Mouse (Mus musculus): ENCODE data around the gene Pxn. TPM values are rescaled to one million over a fixed set of nuclear protein-coding genes. Genes with fewer than 3 reads are reported as not detected.

Gene Pxn
- polyA plus RNA-seq, 1 experiment from 2014 or later, result 15.2 TPM

DNA sequence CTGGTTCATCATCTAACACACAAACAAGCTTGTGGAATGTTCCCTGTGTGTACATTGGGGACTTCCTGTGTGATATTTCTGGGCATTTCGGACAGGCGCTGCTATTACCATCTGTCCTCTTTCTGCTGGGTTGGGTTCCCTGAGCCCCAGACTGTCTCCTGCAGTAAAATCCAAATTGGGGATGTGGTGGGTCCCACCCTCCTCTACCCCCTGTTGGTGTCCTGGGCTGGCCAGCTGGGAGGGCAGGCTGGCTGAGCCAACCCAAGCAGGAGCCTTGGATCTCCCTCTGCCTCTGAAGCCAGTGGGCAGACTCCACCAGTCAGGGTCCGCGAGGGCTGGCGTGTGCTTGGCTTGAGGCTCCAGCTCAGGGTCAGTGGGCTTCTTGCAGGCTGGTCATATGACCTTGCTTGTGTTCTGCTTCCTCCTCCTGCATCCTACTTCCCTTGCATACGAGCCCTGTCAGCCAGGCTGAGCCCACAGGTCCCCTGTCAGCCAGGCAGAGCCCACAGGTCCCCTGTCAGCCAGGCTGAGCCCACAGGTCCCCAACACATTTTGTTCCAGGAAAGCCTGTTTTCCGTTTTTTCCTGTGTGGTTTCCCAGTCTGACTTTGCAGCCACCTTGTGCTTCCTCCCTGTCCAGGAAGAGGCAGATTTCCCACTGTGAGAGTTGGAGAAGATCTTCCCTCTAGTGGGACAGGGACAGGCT is 23.4 kb downstream of the Pxn start:
- H3K9ac ChIP-seq, result peak overlapping the region; percentile 23; the same call in 1 of the 2 replicates
- peaks cover 89% of the 10 kb centered on the region for H3K4me1 ChIP-seq (replicated peaks)
- H3K4me3 ChIP-seq (replicated peaks), result no peak overlapping the region; the same call in 1 of the 2 replicates
- WGBS (ENCODE audit: insufficient replicate concordance), result 36% methylated on average over 7 of the region's 7 CpGs
- H3K27ac ChIP-seq (replicated peaks), result peak overlapping the region; percentile 82
- no peaks in the 10 kb centered on the region for H3K36me3 ChIP-seq (replicated peaks)
- H3K27me3 ChIP-seq, result no peaks in the 10 kb centered on the region
- ATAC-seq (ENCODE audit: insufficient read depth), result no peak
- no peaks in the 10 kb centered on the region for H3K9me3 ChIP-seq (replicated peaks)
- peak overlapping the region; percentile 45 for H3K4me2 ChIP-seq

DNA sequence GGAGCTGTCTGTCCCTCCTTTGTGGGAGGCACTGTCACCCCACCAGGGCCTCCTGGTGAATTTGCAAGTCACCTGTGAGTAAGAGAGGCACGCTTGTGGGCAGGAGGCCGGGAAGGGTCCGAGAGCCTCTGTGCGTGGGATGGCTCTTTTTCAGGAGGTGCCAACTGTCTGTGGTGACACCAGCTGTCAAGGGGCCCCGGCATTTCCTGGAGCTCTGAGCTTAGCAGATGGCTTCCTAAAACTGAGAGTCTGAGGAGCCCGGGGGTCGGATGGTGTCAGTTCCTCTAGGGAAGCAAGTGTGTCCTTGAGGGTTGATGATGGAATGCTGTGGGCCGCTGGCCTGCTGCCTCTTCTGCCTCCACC is 24.0 kb downstream of the Pxn start:
- Histone ChIP-seq H3K27ac (replicated peaks) (peak overlapping the region; percentile 82), H3K4me1 (replicated peaks) (peaks cover 89% of the 10 kb centered on the region), H3K9ac (peak overlapping the region; percentile 23; the same call in 1 of the 2 replicates), H3K4me2 (peak overlapping the region; percentile 45), H3K4me3 (replicated peaks) (no peak overlapping the region; the same call in 1 of the 2 replicates), H3K27me3 (peaks cover 3% of the 10 kb centered on the region; the same call in 1 of the 2 replicates), H3K36me3 (replicated peaks) (no peaks in the 10 kb centered on the region), H3K9me3 (replicated peaks) (no peaks in the 10 kb centered on the region)
- 10% methylated on average over 8 of the region's 8 CpGs for WGBS (ENCODE audit: insufficient replicate concordance)
- ATAC-seq (ENCODE audit: insufficient read depth), result no peak

DNA sequence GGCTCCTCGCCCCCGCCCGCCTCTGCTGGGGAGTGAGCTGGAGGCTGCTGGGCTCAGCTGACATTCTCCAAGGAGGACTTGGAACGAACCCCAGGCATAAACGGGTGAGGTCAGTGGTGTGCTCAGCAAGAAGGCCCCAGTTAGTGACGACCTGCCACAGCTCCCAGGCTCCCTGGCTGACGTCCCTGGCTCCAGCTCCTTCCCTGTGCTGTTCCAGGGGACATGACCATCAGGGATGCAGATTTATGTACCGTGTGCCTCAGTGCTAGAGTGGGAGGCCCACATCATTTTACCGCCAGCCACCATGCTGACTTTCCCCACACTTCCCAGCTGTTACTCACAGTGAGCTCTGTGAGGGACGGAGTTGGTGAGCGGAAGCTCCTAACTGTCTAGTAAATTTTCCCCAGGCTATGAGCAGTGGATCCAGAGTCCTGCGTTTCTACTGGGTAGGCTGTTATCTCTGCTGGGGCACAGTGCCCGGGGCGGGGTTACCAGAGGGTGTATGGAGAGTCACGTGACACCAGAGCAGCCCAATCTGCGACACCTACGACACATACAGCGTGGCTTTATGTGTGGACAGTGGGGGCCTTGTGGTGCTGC is 25.3 kb downstream of the Pxn start:
- peak overlapping the region; percentile 40 for H3K4me3 ChIP-seq (replicated peaks)
- H3K9me3 ChIP-seq (replicated peaks), result no peaks in the 10 kb centered on the region
- H3K27ac ChIP-seq (replicated peaks), result peak overlapping the region; percentile 82
- H3K36me3 ChIP-seq (replicated peaks), result no peaks in the 10 kb centered on the region
- H3K4me1 ChIP-seq (replicated peaks), result peaks cover 90% of the 10 kb centered on the region
- peak overlapping the region; percentile 76 for H3K4me2 ChIP-seq
- WGBS (ENCODE audit: insufficient replicate concordance), result 17% methylated on average over 18 of the region's 18 CpGs
- peak; percentile 82 for ATAC-seq (ENCODE audit: insufficient read depth)
- peak overlapping the region; percentile 62; the same call in 1 of the 2 replicates for H3K9ac ChIP-seq
- peaks cover 3% of the 10 kb centered on the region; the same call in 1 of the 2 replicates for H3K27me3 ChIP-seq

DNA sequence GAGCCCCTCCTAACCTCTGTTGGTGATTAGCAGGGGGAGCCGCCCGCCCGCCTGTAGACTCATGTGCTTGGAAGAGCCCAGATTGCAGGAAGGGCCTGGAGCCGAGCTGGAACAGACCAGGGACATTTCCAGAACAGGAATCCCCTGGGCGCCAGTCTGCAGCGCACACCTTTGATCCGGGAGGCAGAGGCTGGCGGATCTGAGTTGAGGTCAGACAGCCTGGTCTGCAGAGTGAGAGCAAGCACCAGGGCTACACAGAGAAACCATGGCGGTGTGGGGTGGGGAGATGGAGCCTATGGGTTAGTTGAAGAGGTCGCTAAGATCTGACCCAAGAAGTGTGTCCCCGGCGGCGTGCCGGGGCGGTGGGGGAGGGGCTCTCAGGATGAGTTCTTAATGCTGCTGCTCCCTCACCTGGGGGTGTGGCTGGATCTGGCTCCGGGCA is 27.8 kb downstream of the Pxn start:
- Histone ChIP-seq H3K27me3 (peaks cover 3% of the 10 kb centered on the region; the same call in 1 of the 2 replicates), H3K4me1 (replicated peaks) (peaks cover 91% of the 10 kb centered on the region), H3K4me3 (replicated peaks) (peak overlapping the region; percentile 10; the same call in 1 of the 2 replicates), H3K9me3 (replicated peaks) (no peaks in the 10 kb centered on the region), H3K27ac (replicated peaks) (peak overlapping the region; percentile 61), H3K36me3 (replicated peaks) (no peaks in the 10 kb centered on the region), H3K9ac (no peak overlapping the region), H3K4me2 (peak overlapping the region; percentile 43)
- no peak for ATAC-seq (ENCODE audit: insufficient read depth)
- 13% methylated on average over 16 of the region's 16 CpGs for WGBS (ENCODE audit: insufficient replicate concordance)

DNA sequence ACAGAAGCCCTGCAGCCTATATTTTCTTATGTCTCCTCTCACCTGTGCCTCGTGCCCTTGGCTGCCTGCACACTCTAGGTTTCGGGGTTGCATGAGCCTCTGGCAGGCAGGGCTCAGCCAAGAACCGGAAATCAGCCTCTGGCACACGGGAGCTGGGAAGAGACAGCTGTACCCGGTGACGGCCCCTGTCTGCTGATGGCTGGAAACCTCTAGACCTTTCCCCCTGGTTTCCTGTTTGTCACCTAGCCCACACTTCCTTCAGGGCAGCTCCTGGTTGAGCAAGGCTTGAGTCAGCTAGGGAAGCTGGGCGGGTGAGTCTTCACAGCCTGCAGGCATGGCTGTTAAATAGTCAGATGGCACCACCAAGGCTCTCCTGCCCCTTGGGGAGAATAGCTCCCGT is 28.4 kb downstream of the Pxn start:
- peak overlapping the region; percentile 10; the same call in 1 of the 2 replicates for H3K4me3 ChIP-seq (replicated peaks)

DNA sequence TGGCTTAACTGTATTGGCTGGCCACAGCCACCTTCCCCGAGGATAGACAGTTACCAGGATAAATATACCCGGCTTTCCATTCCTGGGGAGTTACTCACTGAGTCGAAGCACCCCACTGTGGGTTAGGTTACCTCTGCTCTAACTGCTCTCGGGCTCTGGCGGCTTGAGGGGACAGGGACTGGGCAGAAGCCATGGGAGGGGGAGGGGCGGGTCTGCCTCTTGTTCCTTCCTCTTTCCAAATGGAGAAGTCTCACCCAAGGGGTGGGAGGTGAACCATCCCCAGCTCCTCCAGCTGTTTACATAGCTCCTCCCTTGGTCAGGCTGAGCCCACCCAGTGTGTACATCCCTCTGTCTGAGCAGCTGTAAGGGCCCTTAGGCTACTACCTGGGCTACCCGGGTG is 29.2 kb downstream of the Pxn start:
- Histone ChIP-seq H3K36me3 (replicated peaks) (no peaks in the 10 kb centered on the region), H3K9me3 (replicated peaks) (no peaks in the 10 kb centered on the region), H3K27ac (replicated peaks) (peak overlapping the region; percentile 66), H3K4me2 (peak overlapping the region; percentile 43), H3K9ac (no peak overlapping the region), H3K4me3 (replicated peaks) (no peak overlapping the region; the same call in 1 of the 2 replicates), H3K4me1 (replicated peaks) (peaks cover 83% of the 10 kb centered on the region), H3K27me3 (peaks cover 3% of the 10 kb centered on the region; the same call in 1 of the 2 replicates)
- WGBS (ENCODE audit: insufficient replicate concordance), result 16% methylated on average over 7 of the region's 7 CpGs
- no peak for ATAC-seq (ENCODE audit: insufficient read depth)

More for the DNA sequence above, 28.4 kb downstream of the Pxn start:
- H3K4me1 ChIP-seq (replicated peaks), result peaks cover 91% of the 10 kb centered on the region
- ATAC-seq (ENCODE audit: insufficient read depth), result no peak
- peaks cover 3% of the 10 kb centered on the region; the same call in 1 of the 2 replicates for H3K27me3 ChIP-seq
- H3K36me3 ChIP-seq (replicated peaks), result no peaks in the 10 kb centered on the region
- H3K9me3 ChIP-seq (replicated peaks), result no peaks in the 10 kb centered on the region
- no peak overlapping the region for H3K9ac ChIP-seq
- H3K4me2 ChIP-seq, result peak overlapping the region; percentile 43
- peak overlapping the region; percentile 66 for H3K27ac ChIP-seq (replicated peaks)
- 16% methylated on average over 8 of the region's 8 CpGs for WGBS (ENCODE audit: insufficient replicate concordance)

DNA sequence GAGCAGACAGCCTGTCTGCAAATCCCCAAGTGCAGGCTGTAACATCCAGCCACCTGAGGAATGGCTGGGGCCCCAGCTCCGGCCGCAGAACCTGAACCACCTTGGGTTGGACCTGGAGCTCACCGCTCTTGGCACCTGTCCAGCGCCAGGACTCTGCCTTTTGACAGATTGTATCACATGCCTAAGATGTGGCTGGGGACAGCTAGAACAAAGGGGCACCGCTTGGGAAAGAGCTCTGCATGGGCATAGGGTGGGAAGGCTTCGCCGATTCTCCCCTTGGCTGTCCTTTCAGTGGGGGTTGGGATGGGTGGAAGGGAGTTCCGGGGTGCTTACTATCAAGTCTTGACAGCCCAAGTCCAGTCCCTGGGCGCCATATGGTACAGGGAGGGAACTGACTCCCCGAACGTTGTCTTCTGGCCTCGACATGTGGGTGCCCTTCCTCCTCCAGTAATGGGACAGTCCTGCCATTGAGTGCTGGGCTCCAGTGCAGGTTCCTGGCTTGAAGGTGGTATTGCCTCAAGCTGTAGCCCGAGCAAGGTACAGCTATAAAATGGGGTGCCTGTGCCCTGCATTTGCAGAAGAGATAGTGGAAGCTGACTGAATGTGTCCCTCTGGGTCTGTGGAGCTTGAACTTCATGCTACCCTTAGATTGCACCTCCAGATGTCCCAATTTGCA is 31.7 kb downstream of the Pxn start:
- H3K27ac ChIP-seq (replicated peaks), result 0 out of 2 replicates have a peak overlapping the region, but pooled peaks have one; percentile 33
- H3K4me1 ChIP-seq (replicated peaks), result peaks cover 80% of the 10 kb centered on the region

DNA sequence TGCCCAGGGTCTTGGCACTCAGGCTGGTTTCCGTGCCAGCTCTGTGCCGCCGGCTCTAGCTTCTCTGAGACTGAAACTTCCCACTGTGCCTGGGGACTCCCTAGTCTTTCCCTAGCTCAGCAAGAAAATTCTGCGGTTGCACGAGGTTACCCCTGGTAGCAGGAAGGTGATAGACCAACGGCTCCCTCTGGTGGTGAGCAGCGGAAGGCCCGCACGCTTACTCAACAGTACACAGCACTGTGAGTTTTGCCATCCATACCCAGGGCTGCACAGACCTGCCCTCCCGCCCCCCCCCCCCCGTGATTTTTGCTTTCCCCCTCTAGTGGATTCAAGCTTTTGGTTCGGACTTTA is 32.2 kb downstream of the Pxn start:
- H3K4me2 ChIP-seq, result peak overlapping the region; percentile 32
- no peak overlapping the region for H3K4me3 ChIP-seq (replicated peaks)
- H3K4me1 ChIP-seq (replicated peaks), result peaks cover 80% of the 10 kb centered on the region
- peak; percentile 43 for ATAC-seq (ENCODE audit: insufficient read depth)
- no peak overlapping the region for H3K9ac ChIP-seq
- no peaks in the 10 kb centered on the region for H3K36me3 ChIP-seq (replicated peaks)
- no peaks in the 10 kb centered on the region for H3K9me3 ChIP-seq (replicated peaks)
- H3K27ac ChIP-seq (replicated peaks), result 0 out of 2 replicates have a peak overlapping the region, but pooled peaks have one; percentile 58
- WGBS (ENCODE audit: insufficient replicate concordance), result under 1% methylated on average over 12 of the region's 12 CpGs
- peaks cover 3% of the 10 kb centered on the region; the same call in 1 of the 2 replicates for H3K27me3 ChIP-seq

More for the DNA sequence above, 31.7 kb downstream of the Pxn start:
- peak; percentile 3; the same call in 1 of the 2 replicates for ATAC-seq (ENCODE audit: insufficient read depth)
- Histone ChIP-seq H3K27me3 (peaks cover 3% of the 10 kb centered on the region; the same call in 1 of the 2 replicates), H3K9ac (no peak overlapping the region), H3K36me3 (replicated peaks) (no peaks in the 10 kb centered on the region), H3K9me3 (replicated peaks) (no peaks in the 10 kb centered on the region), H3K4me3 (replicated peaks) (no peak overlapping the region), H3K4me2 (peak overlapping the region; percentile 32)
- WGBS (ENCODE audit: insufficient replicate concordance), result 49% methylated on average over 13 of the region's 13 CpGs

DNA sequence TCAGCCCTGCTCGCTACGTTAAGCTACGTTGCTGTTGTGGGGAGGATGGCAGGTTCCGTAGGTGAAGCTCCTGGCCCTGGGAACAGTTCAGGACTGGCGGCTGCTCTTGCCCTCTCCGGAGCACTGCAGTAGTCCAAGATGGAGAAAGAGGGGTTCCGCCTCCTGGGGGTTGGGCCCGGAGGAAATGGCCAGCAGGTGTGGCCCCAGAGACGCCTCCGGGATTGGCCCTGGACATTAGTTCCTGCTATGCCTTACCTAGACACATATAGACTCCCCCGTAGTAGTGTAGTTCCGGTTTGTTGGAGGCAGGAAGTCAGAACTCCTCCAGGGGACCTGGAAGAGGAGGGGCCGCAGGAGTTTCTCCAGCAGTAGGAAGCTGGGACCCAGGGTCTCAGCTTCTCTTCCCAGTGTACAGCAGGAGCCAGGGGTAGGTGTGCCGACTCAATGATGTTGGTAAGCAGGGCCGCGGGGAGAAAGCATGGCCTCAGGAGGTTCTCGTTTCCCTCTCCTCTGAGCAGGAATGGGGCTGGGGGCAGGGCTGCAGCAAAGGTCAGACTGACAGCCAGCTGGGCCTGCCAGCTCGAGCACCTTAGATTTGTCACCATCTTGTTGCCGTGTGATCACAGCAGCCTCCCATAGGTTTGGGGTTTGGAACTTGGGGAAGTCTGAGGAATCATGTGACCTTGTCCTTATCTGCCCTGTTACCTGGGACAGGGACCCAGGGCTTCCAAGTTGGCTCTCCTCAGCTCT is 36.3 kb downstream of the Pxn start:
- H3K27me3 ChIP-seq, result no peaks in the 10 kb centered on the region
- peaks cover 34% of the 10 kb centered on the region for H3K36me3 ChIP-seq (replicated peaks)
- peak overlapping the region; percentile 85 for H3K27ac ChIP-seq (replicated peaks)
- H3K4me1 ChIP-seq (replicated peaks), result peaks cover 60% of the 10 kb centered on the region
- WGBS (ENCODE audit: insufficient replicate concordance), result 10% methylated on average over 19 of the region's 19 CpGs
- H3K9me3 ChIP-seq (replicated peaks), result no peaks in the 10 kb centered on the region
- peak overlapping the region; percentile 39 for H3K4me3 ChIP-seq (replicated peaks)
- ATAC-seq (ENCODE audit: insufficient read depth), result peak; percentile 15; the same call in 1 of the 2 replicates
- H3K9ac ChIP-seq, result peak overlapping the region; percentile 30; the same call in 1 of the 2 replicates
- H3K4me2 ChIP-seq, result peak overlapping the region; percentile 62

DNA sequence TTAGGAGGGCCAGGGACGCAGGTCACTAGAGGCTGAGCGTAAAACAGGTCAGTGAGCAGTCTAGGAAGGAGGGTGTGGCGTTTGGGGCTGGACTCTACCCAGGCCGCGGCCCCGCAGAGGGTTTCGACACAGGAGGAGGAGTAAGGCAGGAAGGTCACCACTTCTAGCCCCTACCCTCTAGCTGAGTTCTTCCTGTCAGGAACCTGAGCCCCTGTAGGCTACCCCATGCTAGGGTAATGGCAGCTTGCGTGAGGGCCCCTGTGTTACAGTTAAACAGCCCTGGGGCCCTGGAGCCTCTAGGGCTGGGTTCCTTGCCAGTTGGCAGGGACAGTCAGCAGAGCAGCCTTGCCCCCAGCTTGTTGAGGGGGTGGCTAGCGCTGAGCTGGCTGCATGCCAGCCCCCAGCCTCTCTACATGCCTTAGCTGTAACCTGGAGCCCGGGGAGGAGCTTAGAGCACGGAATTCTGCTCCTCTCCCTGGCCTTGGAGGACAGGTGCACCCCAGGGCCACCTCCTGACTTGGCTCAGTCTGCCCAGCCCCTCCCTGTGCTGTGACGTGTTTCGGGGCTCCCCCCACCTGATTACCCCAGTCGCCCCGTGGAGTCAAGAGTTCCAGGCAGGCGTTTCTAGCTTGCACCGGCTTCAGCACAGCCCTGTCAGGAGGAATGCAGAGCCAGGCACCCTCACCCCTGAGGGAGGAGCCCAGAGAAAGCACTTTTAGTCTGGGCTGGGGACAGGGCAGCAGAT is 37.2 kb downstream of the Pxn start:
- H3K27ac ChIP-seq (replicated peaks), result peak overlapping the region; percentile 85
- peak overlapping the region; percentile 39 for H3K4me3 ChIP-seq (replicated peaks)
- H3K36me3 ChIP-seq (replicated peaks), result peaks cover 43% of the 10 kb centered on the region
- H3K27me3 ChIP-seq, result no peaks in the 10 kb centered on the region
- peak; percentile 77 for ATAC-seq (ENCODE audit: insufficient read depth)
- no peak overlapping the region; the same call in 1 of the 2 replicates for H3K9ac ChIP-seq
- no peaks in the 10 kb centered on the region for H3K9me3 ChIP-seq (replicated peaks)
- peak overlapping the region; percentile 62 for H3K4me2 ChIP-seq
- 38% methylated on average over 17 of the region's 17 CpGs for whole genome bisulfite sequencing (ENCODE audit: insufficient replicate concordance)
- H3K4me1 ChIP-seq (replicated peaks), result peaks cover 52% of the 10 kb centered on the region
